Mouse (Mus musculus): ENCODE measurements around the gene Wfdc21.

DNA sequence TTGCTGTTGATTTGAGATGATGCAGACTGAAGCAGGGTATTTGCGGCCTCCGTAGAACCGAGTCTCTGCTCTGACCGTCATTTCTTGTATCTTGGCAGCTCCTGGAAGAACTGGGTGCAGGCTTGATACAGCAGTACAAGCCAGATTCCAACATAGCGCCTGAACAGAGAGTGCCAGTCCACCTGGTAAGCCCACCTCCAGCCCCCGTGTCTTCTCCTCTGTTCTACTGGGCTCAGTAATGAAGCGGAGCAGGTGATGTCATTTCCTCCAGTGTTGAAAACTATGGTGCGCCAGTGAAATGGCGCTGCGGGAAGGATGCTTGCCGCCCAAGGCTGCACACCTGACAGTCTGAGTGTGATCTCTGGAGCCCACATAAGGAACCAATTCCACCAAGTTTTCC, 27.6 kb downstream of the Wfdc21 start:
- TF ChIP-seq CTCF (conservative IDR thresholded peaks at IDR 0.05; ENCODE audit: low read length) (0 out of 2 replicates have a peak, but pooled peaks have one; percentile 2), NANOG (IDR thresholded peaks at IDR 0.05; ENCODE audit: borderline replicate concordance, low read length) (no peak)

Measured in E14TG2a.4 (cell line).